Mouse (Mus musculus): Measurements from ENCODE around the gene Galnt17.

DNA sequence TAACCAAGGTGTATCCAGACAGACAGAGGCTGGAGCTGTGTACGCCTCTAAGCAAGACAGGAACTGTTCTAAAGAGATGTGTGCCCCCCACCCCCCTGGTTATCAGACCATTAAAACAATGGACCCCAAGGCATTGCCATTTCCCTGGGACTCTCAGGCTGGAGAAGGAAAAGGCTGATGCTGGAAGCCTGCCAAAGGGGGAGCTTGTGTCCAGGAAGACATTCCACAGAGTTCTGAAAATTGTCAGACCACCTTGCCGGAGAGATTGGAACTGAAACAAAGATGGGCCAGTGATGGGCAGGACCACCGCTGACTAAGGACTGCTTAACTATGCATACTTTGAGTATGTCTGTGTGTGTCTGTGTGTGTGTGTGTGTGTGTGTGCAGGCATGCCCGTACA lies 458.7 kb downstream of the Galnt17 start:
- no peak for TF ChIP-seq CTCF (IDR thresholded peaks at IDR 0.05; ENCODE audit: low read depth)
- TF ChIP-seq EP300 (IDR thresholded peaks at IDR 0.05; ENCODE audit: low read depth), result no peak

All from liver, postnatal 0 days (tissue).